Mouse (Mus musculus) embryonic facial prominence, embryonic 10.5 days (tissue): Measurements from ENCODE around the gene Coq9. TPM values are rescaled to one million over a fixed set of nuclear protein-coding genes. Genes with fewer than 3 reads are reported as not detected.

Experiments used
- DNase-seq: peaks from one replicate; pipeline ENCODE4 v3.0.0-alpha.2; 2017; ENCODE audit warnings: low spot score
- H3K27ac ChIP-seq: fragments of 300-500 bp; sonication (generic); replicated peaks from 2 replicates; pipeline ENCODE4 v1.5.1; 2016; ENCODE audit warnings: mild to moderate bottlenecking
- H3K27me3 ChIP-seq: fragments of 300-500 bp; sonication (generic); replicated peaks from 2 replicates; pipeline ENCODE4 v1.6.1; 2016; ENCODE audit warnings: low read depth, mild to moderate bottlenecking; ENCODE audit not compliant: poor library complexity, severe bottlenecking
- H3K36me3 ChIP-seq: fragments of 300-500 bp; sonication (generic); replicated peaks from 2 replicates; pipeline ENCODE4 v1.6.1; 2016; ENCODE audit warnings: mild to moderate bottlenecking, moderate library complexity
- H3K4me1 ChIP-seq: fragments of 300-500 bp; sonication (generic); 2 replicates; pipeline ENCODE4 v1.6.1; 2016
- H3K4me3 ChIP-seq: fragments of 300-500 bp; sonication (generic); 2 replicates; pipeline ENCODE4 v1.5.1; 2016; ENCODE audit warnings: mild to moderate bottlenecking, moderate library complexity
- H3K9me3 ChIP-seq: fragments of 300-500 bp; sonication (generic); 2 replicates; pipeline ENCODE4 v1.6.1; 2016; ENCODE audit warnings: mild to moderate bottlenecking
- WGBS: fragments of 180-500 bp; shearing (Covaris S2); methylation state at CpG from one replicate; pipeline ENCODE4 v1.1.7; 2016; 5-methylcytosine and 5-hydroxymethylcytosine counted together
- polyA plus RNA-seq: library from polyadenylated mRNA; unstranded; fragments of >200 nt; fragmentation: Nextera tagmentation; extraction: Ambion mirVana; gene quantifications from 2 replicates; pipeline ENCODE4 v1.2.1, GENCODE M21; 2016

The Coq9 gene
- polyA plus RNA-seq, 1 experiment from 2014 or later: 48.1 TPM

GRCm38 (mm10) chr8:94876197-94876730 lies 38.1 kb downstream of the Coq9 start, which contains the start of gene Dok4:
TSS of gene Dok4 (minus strand) at chr8:94876330.
- Histone ChIP-seq H3K27me3 (peaks cover 37% of the 10 kb centered on the region), H3K4me1 (peaks cover 49% of the 10 kb centered on the region)
- 1% methylated on average over 37 of the region's 37 CpGs for WGBS

GRCm38 (mm10) chr8:94876820-94877219 lies 38.7 kb downstream of the Coq9 start:
- no peak for DNase-seq
- WGBS: 41% methylated on average over 3 of the region's 3 CpGs
- Histone ChIP-seq H3K36me3 (no peaks in the 10 kb centered on the region), H3K4me3 (no peak overlapping the region), H3K27ac (no peak overlapping the region), H3K9me3 (no peaks in the 10 kb centered on the region), H3K27me3 (peaks cover 33% of the 10 kb centered on the region), H3K4me1 (peaks cover 43% of the 10 kb centered on the region)

More at GRCm38 (mm10) chr8:94876197-94876730, 38.1 kb downstream of the Coq9 start, which contains the start of gene Dok4:
- H3K4me3 ChIP-seq: peak within 1 kb of the TSS; percentile 77
- no peaks in the 10 kb centered on the region for H3K9me3 ChIP-seq
- H3K27ac ChIP-seq: peak within 1 kb of the TSS; percentile 77
- no peaks in the 10 kb centered on the region for H3K36me3 ChIP-seq
- DNase-seq: peak; percentile 95

- WGBS: 77% methylated on average over 4 of the region's 4 CpGs
Observed at GRCm38 (mm10) chr8:94880742-94881141, 42.6 kb downstream of the Coq9 start.

GRCm38 (mm10) chr8:94888383-94889036 lies 50.4 kb downstream of the Coq9 start:
- no peak overlapping the region for H3K27ac ChIP-seq
- H3K4me1 ChIP-seq: peaks cover 23% of the 10 kb centered on the region
- no peaks in the 10 kb centered on the region for H3K9me3 ChIP-seq
- no peak for DNase-seq
- 0 out of 2 replicates have a peak overlapping the region, but pooled peaks have one; percentile 3 for H3K4me3 ChIP-seq
- H3K27me3 ChIP-seq: peaks cover 10% of the 10 kb centered on the region; the same call in 1 of the 2 replicates
- no peaks in the 10 kb centered on the region for H3K36me3 ChIP-seq
- 36% methylated on average over 14 of the region's 14 CpGs for WGBS

More at GRCm38 (mm10) chr8:94880742-94881141, 42.6 kb downstream of the Coq9 start:
- H3K4me3 ChIP-seq: no peak overlapping the region
- H3K9me3 ChIP-seq: no peaks in the 10 kb centered on the region
- no peaks in the 10 kb centered on the region for H3K36me3 ChIP-seq
- peaks cover 12% of the 10 kb centered on the region; the same call in 1 of the 2 replicates for H3K27me3 ChIP-seq
- H3K27ac ChIP-seq: no peak overlapping the region
- H3K4me1 ChIP-seq: peaks cover 17% of the 10 kb centered on the region
- no peak for DNase-seq

GRCm38 (mm10) chr8:94892917-94893316 lies 54.8 kb downstream of the Coq9 start:
- Histone ChIP-seq H3K27me3 (peaks cover 10% of the 10 kb centered on the region; the same call in 1 of the 2 replicates), H3K27ac (peak overlapping the region; percentile 40; the same call in 1 of the 2 replicates), H3K36me3 (no peaks in the 10 kb centered on the region), H3K9me3 (no peaks in the 10 kb centered on the region), H3K4me3 (no peak overlapping the region), H3K4me1 (peaks cover 36% of the 10 kb centered on the region)
- DNase-seq: peak; percentile 30
- 42% methylated on average over 2 of the region's 2 CpGs for WGBS

- H3K27me3 ChIP-seq: no peaks in the 10 kb centered on the region
- no peaks in the 10 kb centered on the region for H3K9me3 ChIP-seq
- WGBS: 15% methylated on average over 11 of the region's 11 CpGs
- peaks cover 30% of the 10 kb centered on the region for H3K36me3 ChIP-seq
- peak; percentile 59 for DNase-seq
- peak overlapping the region; percentile 25 for H3K4me3 ChIP-seq
- H3K27ac ChIP-seq: peak overlapping the region; percentile 27; the same call in 1 of the 2 replicates
- H3K4me1 ChIP-seq: peaks cover 45% of the 10 kb centered on the region
Observed at GRCm38 (mm10) chr8:94899262-94899661, 61.1 kb downstream of the Coq9 start.

GRCm38 (mm10) chr8:94900617-94901016 lies 62.5 kb downstream of the Coq9 start:
- Histone ChIP-seq H3K9me3 (no peaks in the 10 kb centered on the region), H3K36me3 (peaks cover 44% of the 10 kb centered on the region), H3K4me3 (peak overlapping the region; percentile 27), H3K27ac (peak overlapping the region; percentile 74), H3K27me3 (no peaks in the 10 kb centered on the region), H3K4me1 (peaks cover 36% of the 10 kb centered on the region)
- no peak for DNase-seq
- 20% methylated on average over 6 of the region's 6 CpGs for WGBS

GRCm38 (mm10) chr8:94901031-94901430 lies 62.9 kb downstream of the Coq9 start:
- H3K4me1 ChIP-seq: peaks cover 36% of the 10 kb centered on the region
- 12% methylated on average over 5 of the region's 5 CpGs for WGBS

GRCm38 (mm10) chr8:94903709-94904108 lies 65.6 kb downstream of the Coq9 start:
- Histone ChIP-seq H3K4me1 (peaks cover 31% of the 10 kb centered on the region), H3K4me3 (no peak overlapping the region), H3K36me3 (peaks cover 73% of the 10 kb centered on the region), H3K27me3 (no peaks in the 10 kb centered on the region), H3K27ac (no peak overlapping the region), H3K9me3 (no peaks in the 10 kb centered on the region)
- WGBS: 83% methylated on average over 12 of the region's 12 CpGs
- peak; percentile 7 for DNase-seq

More at GRCm38 (mm10) chr8:94901031-94901430, 62.9 kb downstream of the Coq9 start:
- H3K4me3 ChIP-seq: peak overlapping the region; percentile 27; the same call in 1 of the 2 replicates
- no peaks in the 10 kb centered on the region for H3K27me3 ChIP-seq
- H3K9me3 ChIP-seq: no peaks in the 10 kb centered on the region
- H3K36me3 ChIP-seq: peaks cover 48% of the 10 kb centered on the region
- H3K27ac ChIP-seq: peak overlapping the region; percentile 74
- DNase-seq: peak; percentile 52

Other genes with a start within 250 kb of the Coq9 start
- 43.8 and 47.1 TPM in 2 replicates for gene Rspry1, start 236.4 kb upstream of the Coq9 start, polyA plus RNA-seq
- 82.6 and 93.1 TPM in 2 replicates for gene Fam192a, start 236.3 kb upstream of the Coq9 start, polyA plus RNA-seq
- gene Arl2bp, start 171.7 kb upstream of the Coq9 start, polyA plus RNA-seq: 179 and 184 TPM in 2 replicates
- 0.27 and 0.34 TPM in 2 replicates for gene Pllp, start 142.0 kb upstream of the Coq9 start, polyA plus RNA-seq
- not detected in 2 replicates for gene Ccl22, start 92.7 kb upstream of the Coq9 start, polyA plus RNA-seq
- gene Cx3cl1, start 66.3 kb upstream of the Coq9 start, polyA plus RNA-seq: 4.5 and 5.5 TPM in 2 replicates
- not detected in 2 replicates for gene Ccl17, start 27.9 kb upstream of the Coq9 start, polyA plus RNA-seq
- gene Ciapin1, start within 50 bp of the Coq9 start, polyA plus RNA-seq: 193 and 200 TPM in 2 replicates
- gene Polr2c, start 19.1 kb downstream of the Coq9 start, polyA plus RNA-seq: 180 and 184 TPM in 2 replicates
- gene Dok4, start 38.0 kb downstream of the Coq9 start, polyA plus RNA-seq: 16.3 and 16.8 TPM in 2 replicates
- gene Ccdc102a, start 79.8 kb downstream of the Coq9 start, polyA plus RNA-seq: 23.0 and 24.1 TPM in 2 replicates
- 0.30 and 0.51 TPM in 2 replicates for gene Adgrg5, start 85.4 kb downstream of the Coq9 start, polyA plus RNA-seq
- gene Adgrg1, start 136.4 kb downstream of the Coq9 start, polyA plus RNA-seq: 32.9 and 38.2 TPM in 2 replicates
- gene Adgrg3, start 179.4 kb downstream of the Coq9 start, polyA plus RNA-seq: 3.1 and 3.5 TPM in 2 replicates
- gene Drc7, start 216.8 kb downstream of the Coq9 start, polyA plus RNA-seq: 0.10 and 0.15 TPM in 2 replicates
- 30.5 and 33.3 TPM in 2 replicates for gene Katnb1, start 242.9 kb downstream of the Coq9 start, polyA plus RNA-seq